Comparison of ENCODE assay signal across 12 mouse cellular contexts in the genomic region with DNA sequence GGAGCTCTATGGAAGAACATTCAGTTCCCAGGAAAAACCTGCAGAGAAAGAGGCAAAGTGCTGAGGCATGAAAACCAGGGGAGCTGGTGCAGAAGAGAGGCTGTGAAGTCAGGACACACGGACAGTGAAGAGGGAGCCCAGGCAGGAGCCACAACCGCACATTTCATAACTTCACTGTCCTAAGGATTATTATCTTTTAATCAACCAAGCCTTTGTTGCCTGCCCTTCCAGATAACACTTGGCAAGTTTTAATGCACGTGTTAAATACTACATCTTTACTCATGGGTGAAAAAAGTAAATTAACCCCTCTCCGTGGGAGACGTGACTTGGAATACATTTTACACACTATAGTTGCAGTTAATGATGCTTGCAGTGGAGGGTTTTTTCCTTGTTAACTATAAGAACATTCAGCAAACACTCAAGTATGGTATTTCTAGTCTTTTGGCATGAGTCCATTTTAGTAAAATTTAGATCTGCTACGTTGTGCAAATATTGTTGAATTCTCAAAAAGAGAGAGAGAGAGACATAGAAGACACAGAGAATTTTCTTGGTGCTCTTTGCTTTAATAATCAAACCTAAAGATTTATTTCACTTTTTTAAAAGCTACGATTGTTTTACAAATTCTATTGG. TPM values are rescaled to one million over a fixed set of nuclear protein-coding genes. Genes with fewer than 3 reads are reported as not detected.
DNase-seq lines count a peak whose midpoint lies in the region; ATAC-seq and TF ChIP-seq lines count a peak whose summit lies in the region.
"Had no signal": no experiment of that assay in that cellular context is flagged by ENCODE, and none has a peak within 500 bp of the region (broad histone marks: within the 10 kb centered on the region; RNA-seq: fewer than 3 reads in every experiment).

No protein-coding gene starts in this region.

- no peak for DNase-seq in heart, adult 9 months (ENCODE audit: low spot score in 2 of 2)
- DNase-seq in lung, embryonic 14.5 days, result peak; percentile 81
- DNase-seq in lung, postnatal 36 days, result no peak
- DNase-seq in intestine, embryonic 14.5 days (ENCODE audit: low spot score), result no peak
- DNase-seq: cerebellum, adult 8-10 months; liver, embryonic 13.5 days; right cerebral cortex, postnatal 25 days had no signal

- H3K4me3 ChIP-seq in heart, embryonic 16.5 days (ENCODE audit: low read length), result peak overlapping the region; percentile 83
- peak overlapping the region; percentile 87 for H3K4me3 ChIP-seq in lung, embryonic 14.5 days (ENCODE audit: low read depth, low read length)
- no peak overlapping the region for H3K4me3 ChIP-seq in intestine, embryonic 14.5 days (ENCODE audit: low read depth, low read length)
- no peak overlapping the region for H3K4me3 ChIP-seq in neural tube, embryonic 15.5 days (replicated peaks)
- H3K4me3 ChIP-seq: liver, embryonic 13.5 days; midbrain, embryonic 12.5 days had no signal

- peak overlapping the region; percentile 62 for H3K4me2 ChIP-seq in heart, embryonic 16.5 days (ENCODE audit: low read depth, low read length)
- H3K4me2 ChIP-seq in lung, embryonic 14.5 days, result peak overlapping the region; percentile 62
- peak overlapping the region; percentile 47 for H3K4me2 ChIP-seq in intestine, embryonic 14.5 days (ENCODE audit: low read length)
- peak overlapping the region; percentile 92 for H3K4me2 ChIP-seq in neural tube, embryonic 15.5 days
- H3K4me2 ChIP-seq: liver, embryonic 13.5 days had no signal

- ATAC-seq in heart, embryonic 16.5 days (replicated peaks; ENCODE audit: extremely low read depth, insufficient read depth, low FRiP score), result no peak
- ATAC-seq in lung, embryonic 14.5 days (ENCODE audit: insufficient read depth), result no peak
- ATAC-seq in intestine, embryonic 14.5 days (replicated peaks; ENCODE audit: low FRiP score, low TSS enrichment, low read depth), result no peak
- no peak for ATAC-seq in neural tube, embryonic 15.5 days (ENCODE audit: low FRiP score)
- no peak for ATAC-seq in CD4-positive, CD25-positive, alpha-beta regulatory T cell, adult 4 months
- ATAC-seq: activated CD4-positive, CD25-positive, alpha-beta regulatory T cell, adult 4 months had no signal

- peak overlapping the region; percentile 42 for H3K9ac ChIP-seq in heart, embryonic 16.5 days (ENCODE audit: low read length)
- H3K9ac ChIP-seq in lung, embryonic 14.5 days, result peak overlapping the region; percentile 94
- H3K9ac ChIP-seq in intestine, embryonic 14.5 days (ENCODE audit: low read length), result no peak overlapping the region
- H3K9ac ChIP-seq in neural tube, embryonic 15.5 days (replicated peaks), result no peak overlapping the region
- H3K9ac ChIP-seq: liver, embryonic 13.5 days; midbrain, embryonic 12.5 days had no signal

- 59% methylated on average over 7 of the region's 7 CpGs for WGBS in heart, embryonic 16.5 days
- 27% methylated on average over 7 of the region's 7 CpGs for WGBS in lung, embryonic 14.5 days
- WGBS in intestine, embryonic 14.5 days, result 66% methylated on average over 7 of the region's 7 CpGs
- WGBS in neural tube, embryonic 15.5 days, result 57% methylated on average over 7 of the region's 7 CpGs

- peaks cover 13% of the 10 kb centered on the region for H3K36me3 ChIP-seq in heart, embryonic 16.5 days (ENCODE audit: control insufficient read depth, insufficient read depth)
- peaks cover 25% of the 10 kb centered on the region for H3K36me3 ChIP-seq in lung, embryonic 14.5 days (ENCODE audit: insufficient read depth)
- peaks cover 20% of the 10 kb centered on the region; the same call in 1 of the 2 replicates for H3K36me3 ChIP-seq in intestine, embryonic 14.5 days (ENCODE audit: control insufficient read depth, insufficient read depth, low read length)
- no peaks in the 10 kb centered on the region for H3K36me3 ChIP-seq in neural tube, embryonic 15.5 days
- H3K36me3 ChIP-seq: liver, embryonic 13.5 days; midbrain, embryonic 12.5 days had no signal

- TF ChIP-seq CTCF in lung, embryonic 14.5 days (IDR thresholded peaks at IDR 0.05; ENCODE audit: low read depth), result no peak

- peak overlapping the region; percentile 68 for H3K27ac ChIP-seq in heart, embryonic 16.5 days (ENCODE audit: low read length)
- H3K27ac ChIP-seq in lung, embryonic 14.5 days (ENCODE audit: low read depth), result peak overlapping the region; percentile 95
- H3K27ac ChIP-seq in intestine, embryonic 14.5 days (ENCODE audit: low read depth), result no peak overlapping the region
- no peak overlapping the region; the same call in 1 of the 2 replicates for H3K27ac ChIP-seq in neural tube, embryonic 15.5 days (replicated peaks)
- H3K27ac ChIP-seq: liver, embryonic 13.5 days; midbrain, embryonic 12.5 days had no signal

- H3K9me3 ChIP-seq in heart, embryonic 16.5 days (replicated peaks; ENCODE audit: control insufficient read depth, low read length), result no peaks in the 10 kb centered on the region
- H3K9me3 ChIP-seq in lung, embryonic 14.5 days (ENCODE audit: low read depth, low read length), result no peaks in the 10 kb centered on the region
- H3K9me3 ChIP-seq in intestine, embryonic 14.5 days (ENCODE audit: control insufficient read depth, low read length), result no peaks in the 10 kb centered on the region
- no peaks in the 10 kb centered on the region for H3K9me3 ChIP-seq in neural tube, embryonic 15.5 days (replicated peaks)
- H3K9me3 ChIP-seq: liver, embryonic 13.5 days; midbrain, embryonic 12.5 days had no signal

- peaks cover 24% of the 10 kb centered on the region for H3K4me1 ChIP-seq in heart, embryonic 16.5 days (ENCODE audit: control insufficient read depth, insufficient read depth, low read length)
- peaks cover 32% of the 10 kb centered on the region for H3K4me1 ChIP-seq in lung, embryonic 14.5 days (ENCODE audit: insufficient read depth)
- peaks cover 19% of the 10 kb centered on the region for H3K4me1 ChIP-seq in intestine, embryonic 14.5 days (replicated peaks; ENCODE audit: control insufficient read depth, insufficient read depth, low read length)
- H3K4me1 ChIP-seq in neural tube, embryonic 15.5 days, result peaks cover 44% of the 10 kb centered on the region
- H3K4me1 ChIP-seq: liver, embryonic 13.5 days had no signal

- H3K27me3 ChIP-seq in heart, embryonic 16.5 days (ENCODE audit: control insufficient read depth, insufficient read depth, low read length), result no peaks in the 10 kb centered on the region
- no peaks in the 10 kb centered on the region for H3K27me3 ChIP-seq in lung, embryonic 14.5 days (ENCODE audit: insufficient read depth, low read length)
- H3K27me3 ChIP-seq in intestine, embryonic 14.5 days (replicated peaks; ENCODE audit: control insufficient read depth, insufficient read depth, low read length), result no peaks in the 10 kb centered on the region
- no peaks in the 10 kb centered on the region for H3K27me3 ChIP-seq in neural tube, embryonic 15.5 days (replicated peaks)

RNA-seq across cellular contexts. Expression of a gene that starts 3.1 kb away (rescaled TPM):
- 420 and 441 TPM in 2 replicates for polyA plus RNA-seq in heart, embryonic 16.5 days (2015; fragmentation: Nextera tagmentation; extraction: Ambion mirVana)
- polyA plus RNA-seq in lung, embryonic 14.5 days (2014; fragmentation: Nextera tagmentation; extraction: Ambion mirVana), result 460 and 502 TPM in 2 replicates
- polyA plus RNA-seq in intestine, embryonic 14.5 days (2014; fragmentation: Nextera tagmentation; extraction: Ambion mirVana), result 307 and 342 TPM in 2 replicates
- polyA plus RNA-seq in neural tube, embryonic 15.5 days (2015; fragmentation: Nextera tagmentation; extraction: Ambion mirVana), result 123 and 145 TPM in 2 replicates
- under 1 TPM; 0.27 to 0.36 TPM for polyA plus RNA-seq in CD4-positive, CD25-positive, alpha-beta regulatory T cell, adult 4 months (2017; shearing (Covaris generic))

Comparison
In these comparisons a context has a peak if more than half of its experiments do, and no peak if none do; other contexts are left out.
1. H3K27ac ChIP-seq: peak in heart, embryonic 16.5 days (single experiment) and lung, embryonic 14.5 days (single experiment); none in intestine, embryonic 14.5 days (single experiment) and neural tube, embryonic 15.5 days (single experiment).
2. H3K4me3 ChIP-seq: peak in heart, embryonic 16.5 days (single experiment) and lung, embryonic 14.5 days (single experiment); none in intestine, embryonic 14.5 days (single experiment) and neural tube, embryonic 15.5 days (single experiment).
3. H3K9ac ChIP-seq: peak in heart, embryonic 16.5 days (single experiment) and lung, embryonic 14.5 days (single experiment); none in intestine, embryonic 14.5 days (single experiment) and neural tube, embryonic 15.5 days (single experiment).
4. RNA of a gene that starts 3.1 kb away (polyA plus RNA-seq): 460 to 502 TPM in lung, embryonic 14.5 days, 420 to 441 TPM in heart, embryonic 16.5 days, 307 to 342 TPM in intestine, embryonic 14.5 days and 123 to 145 TPM in neural tube, embryonic 15.5 days; 0.27 to 0.36 TPM in CD4-positive, CD25-positive, alpha-beta regulatory T cell, adult 4 months; every median in the first group is over 10 times any median in the second.
5. Peak in every context shown above with its lines, with median percentiles within 50 percentile points of each other: H3K4me2 ChIP-seq.